Mouse (Mus musculus) CH12.LX (cell line): ENCODE results near the gene Ccdc97.

Experiments used
- BHLHE40 ChIP-seq: IDR thresholded peaks from 2 replicates; pipeline ENCODE4 v1.6.1; 2011; ENCODE audit warnings: mild to moderate bottlenecking, low read depth, low read length, improper control_type of control experiment
- CHD1 ChIP-seq: IDR thresholded peaks from 2 replicates; pipeline ENCODE4 v1.6.1; 2012; ENCODE audit warnings: low read depth, low read length, improper control_type of control experiment, inconsistent platforms
- CTCF ChIP-seq, 2 experiments: IDR thresholded peaks in 1 of 2; conservative IDR thresholded peaks in 1 of 2; 2 replicates each; pipeline ENCODE4 v1.5.1; 2011 to 2012; ENCODE audit warnings: low read depth in 2 of 2, low read length in 2 of 2, improper control_type of control experiment in 1 of 2, inconsistent platforms in 1 of 2, mild to moderate bottlenecking in 1 of 2, moderate library complexity in 1 of 2
- GABPA ChIP-seq: IDR thresholded peaks from 2 replicates; pipeline ENCODE4 v1.6.1; 2012; ENCODE audit warnings: low read depth, low read length, improper control_type of control experiment, inconsistent platforms; ENCODE audit not compliant: insufficient replicate concordance
- MAX ChIP-seq: IDR thresholded peaks from 2 replicates; pipeline ENCODE4 v1.6.1; 2011; ENCODE audit warnings: low read length, improper control_type of control experiment
- MAZ ChIP-seq: IDR thresholded peaks from 2 replicates; pipeline ENCODE4 v1.6.1; 2012; ENCODE audit warnings: low read depth, mild to moderate bottlenecking, inconsistent platforms, low read length, improper control_type of control experiment, moderate library complexity
- MYC ChIP-seq: IDR thresholded peaks from 2 replicates; pipeline ENCODE4 v1.6.1; 2011; ENCODE audit warnings: low read depth, mild to moderate bottlenecking, improper control_type of control experiment, low read length
- NELFE ChIP-seq: IDR thresholded peaks from 2 replicates; pipeline ENCODE4 v1.6.1; 2011; ENCODE audit warnings: low read depth, low read length, improper control_type of control experiment
- POLR2A ChIP-seq: IDR thresholded peaks from 2 replicates; pipeline ENCODE4 v1.6.1; 2011; ENCODE audit warnings: low read depth, mild to moderate bottlenecking, improper control_type of control experiment, low read length
- POLR2AphosphoS2 ChIP-seq: IDR thresholded peaks from 2 replicates; pipeline ENCODE4 v1.6.1; 2011; ENCODE audit warnings: low read depth, low read length, improper control_type of control experiment
- SIN3A ChIP-seq: IDR thresholded peaks from 2 replicates; pipeline ENCODE4 v1.6.1; 2012; ENCODE audit warnings: low read length, improper control_type of control experiment, inconsistent platforms

DNA sequence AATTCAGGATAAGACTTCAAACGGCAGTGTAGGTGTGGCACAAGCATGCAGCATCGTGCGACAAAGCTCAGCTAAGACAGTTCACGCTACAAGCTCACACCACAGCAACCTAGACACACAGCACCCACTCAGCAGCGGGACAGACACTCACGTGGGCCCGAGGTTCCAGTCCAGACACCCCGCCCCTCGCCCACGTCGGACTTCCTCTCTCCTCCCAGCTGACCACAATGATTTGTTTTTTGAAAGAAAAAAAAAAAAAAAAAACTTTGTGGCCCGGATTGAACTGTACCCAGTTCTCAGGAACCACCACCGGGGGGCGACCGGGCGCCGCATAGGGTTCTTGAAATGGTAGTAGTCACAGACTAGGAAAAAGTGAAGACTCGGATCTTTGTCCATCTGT, 37.1 kb upstream of the Ccdc97 start:
- TF ChIP-seq GABPA (no peak), SIN3A (peak; percentile 85), CTCF (conservative IDR thresholded peaks at IDR 0.05 in 1 of 2, IDR thresholded peaks at IDR 0.05 in 1 of 2; ENCODE audit: low read depth in 2 of 2, low read length in 2 of 2) (peak; percentile 14 to 97; a peak in 2 of 4 replicates), NELFE (peak; percentile 54; the same call in 1 of the 2 replicates), CHD1 (no peak), POLR2AphosphoS2 (no peak), MYC (peak; percentile 66; the same call in 1 of the 2 replicates), MAZ (peak; percentile 60; the same call in 1 of the 2 replicates), POLR2A (peak; percentile 74), MAX (peak; percentile 90), BHLHE40 (peak; percentile 93)
